Mouse (Mus musculus) stomach, embryonic 14.5 days (tissue): Measurements from ENCODE around the gene Syt11. TPM values are rescaled to one million over a fixed set of nuclear protein-coding genes. Genes with fewer than 3 reads are reported as not detected.
A peak's percentile ranks its signal among the peaks of the same experiment; 100 is the strongest.

Experiments used
- ATAC-seq: fragments of 200-750 bp; cut with Nextera tagmentation; 2 replicates; pipeline ENCODE4 v1.8.0; 2017; ENCODE audit warnings: low read depth, moderate TSS enrichment; ENCODE audit not compliant: insufficient number of reproducible peaks, insufficient read depth, low FRiP score
- H3K27ac ChIP-seq: fragments of 300-500 bp; sonication (generic); 2 replicates; pipeline ENCODE4 v1.5.1; 2014; ENCODE audit warnings: mild to moderate bottlenecking, low read length, moderate library complexity, mixed read lengths
- H3K27me3 ChIP-seq: fragments of 300-500 bp; sonication (generic); 2 replicates; pipeline ENCODE4 v1.6.1; 2014; ENCODE audit warnings: low read length, control low read depth, mixed read lengths; ENCODE audit not compliant: control insufficient read depth, insufficient read depth
- H3K36me3 ChIP-seq: fragments of 300-500 bp; sonication (generic); 2 replicates; pipeline ENCODE4 v1.6.1; 2014; ENCODE audit warnings: mild to moderate bottlenecking, control low read depth, low read length, moderate library complexity, mixed read lengths; ENCODE audit not compliant: control insufficient read depth, insufficient read depth
- H3K4me1 ChIP-seq: fragments of 300-500 bp; sonication (generic); 2 replicates; pipeline ENCODE4 v1.6.1; 2014; ENCODE audit warnings: low read length, control low read depth, mixed read lengths; ENCODE audit not compliant: control insufficient read depth, insufficient read depth
- H3K4me2 ChIP-seq: fragments of 300-500 bp; sonication (generic); replicated peaks from 2 replicates; pipeline ENCODE4 v1.6.1; 2014; ENCODE audit warnings: low read depth, low read length, control low read depth
- H3K4me3 ChIP-seq: fragments of 300-500 bp; sonication (generic); 2 replicates; pipeline ENCODE4 v1.5.1; 2014; ENCODE audit warnings: low read depth, low read length, control low read depth
- H3K9ac ChIP-seq: fragments of 300-500 bp; sonication (generic); replicated peaks from 2 replicates; pipeline ENCODE4 v1.6.1; 2014; ENCODE audit warnings: low read depth, mild to moderate bottlenecking, control low read depth, low read length, moderate library complexity, mixed read lengths
- H3K9me3 ChIP-seq: fragments of 300-500 bp; sonication (generic); 2 replicates; pipeline ENCODE4 v1.6.1; 2016; ENCODE audit warnings: low read depth, low read length, control low read depth; ENCODE audit not compliant: control insufficient read depth
- WGBS: fragments of 180-500 bp; shearing (Covaris S2); extraction: QIAGEN DNeasy Blood & Tissue Kit; methylation state at CpG from one replicate; pipeline ENCODE4 v1.1.7; 2014; 5-methylcytosine and 5-hydroxymethylcytosine counted together
- polyA plus RNA-seq: library from polyadenylated mRNA; unstranded; fragments of >200 nt; fragmentation: Nextera tagmentation; extraction: Ambion mirVana; gene quantifications from 2 replicates; pipeline ENCODE4 v1.2.1, GENCODE M21; 2014

Syt11 gene
- polyA plus RNA-seq, 1 experiment from 2014 or later, result 29.3 TPM

DNA sequence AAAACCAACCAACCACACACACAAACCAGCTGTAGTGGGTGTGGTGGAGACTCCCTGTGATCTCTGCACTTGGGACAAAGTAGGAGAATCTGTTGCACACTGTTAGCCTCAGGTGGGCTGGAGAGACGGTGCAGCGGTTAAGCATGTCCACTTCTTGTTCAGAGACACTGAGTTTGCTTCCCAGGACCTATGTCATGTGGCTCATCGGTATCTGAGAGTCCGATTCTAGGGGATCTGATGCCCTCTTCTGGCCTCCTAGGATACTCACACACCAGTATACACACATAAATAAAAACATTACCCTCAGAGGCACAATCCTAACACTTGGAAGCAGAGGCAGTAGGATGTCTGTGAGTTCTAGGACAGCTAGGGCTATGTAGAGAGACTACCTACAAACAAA lies 20.7 kb downstream of the Syt11 start:
- Histone ChIP-seq H3K9ac (no peak overlapping the region), H3K36me3 (no peaks in the 10 kb centered on the region)
- ATAC-seq, result no peak

DNA sequence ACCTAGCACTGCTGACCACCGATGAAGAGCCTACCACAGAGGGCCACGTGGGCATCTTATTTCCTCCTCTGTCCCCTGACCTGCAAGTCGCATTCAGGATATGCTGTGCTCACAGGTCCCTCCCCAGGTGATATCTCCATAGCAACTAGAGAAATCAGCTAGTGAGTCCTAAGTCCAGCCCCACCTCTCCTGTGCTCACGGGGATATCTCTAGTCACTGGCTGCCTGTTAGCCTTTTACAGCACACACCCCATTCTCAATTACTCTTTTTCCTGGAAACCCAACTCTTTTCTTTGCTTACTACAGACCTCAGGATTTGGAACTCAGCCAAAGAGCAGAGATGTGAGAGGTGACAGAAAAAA lies 28.1 kb downstream of the Syt11 start:
- no peak overlapping the region for H3K27ac ChIP-seq
- 87% methylated on average over 4 of the region's 4 CpGs for WGBS

More for the DNA sequence above, 20.7 kb downstream of the Syt11 start:
- Histone ChIP-seq H3K27me3 (no peaks in the 10 kb centered on the region), H3K4me2 (no peak overlapping the region), H3K4me3 (no peak overlapping the region), H3K4me1 (no peaks in the 10 kb centered on the region), H3K9me3 (no peaks in the 10 kb centered on the region), H3K27ac (no peak overlapping the region)
- WGBS, result 73% methylated on average over 4 of the region's 4 CpGs

DNA sequence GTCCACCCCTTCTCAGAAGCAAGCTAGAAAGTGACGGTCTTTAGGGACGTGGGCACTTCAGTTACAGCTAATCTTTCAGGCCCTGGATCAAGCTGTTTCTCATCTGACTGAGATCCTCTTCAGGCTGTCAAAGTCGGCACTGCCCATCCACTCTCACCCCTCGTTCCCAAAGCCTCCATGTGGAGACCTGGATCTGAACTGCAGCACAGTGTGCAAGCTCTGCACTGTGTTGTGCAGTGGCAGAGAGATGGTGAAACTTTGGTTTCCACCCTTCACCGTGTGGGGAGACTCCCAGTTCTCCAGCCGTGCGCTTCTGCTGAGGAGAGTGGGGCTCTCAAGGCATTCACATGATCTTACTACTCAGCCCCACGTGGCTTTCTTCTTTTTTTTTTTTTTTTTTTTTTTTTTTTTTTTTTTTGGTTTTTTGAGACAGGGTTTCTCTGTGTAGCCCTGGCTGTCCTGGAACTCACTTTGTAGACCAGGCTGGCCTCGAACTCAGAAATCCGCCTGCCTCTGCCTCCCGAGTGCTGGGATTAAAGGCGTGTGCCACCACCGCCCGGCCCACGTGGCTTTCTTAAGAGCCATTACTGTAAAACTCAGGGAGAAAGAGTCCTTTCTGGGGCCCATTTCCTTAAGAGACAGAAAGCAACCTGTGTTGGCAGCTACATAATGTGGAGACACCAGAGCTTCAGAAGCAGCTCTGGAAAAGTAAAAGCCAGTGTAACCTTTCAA lies 28.7 kb downstream of the Syt11 start:
- no peak overlapping the region for H3K4me3 ChIP-seq
- 88% methylated on average over 15 of the region's 15 CpGs for WGBS
- no peak overlapping the region for H3K9ac ChIP-seq
- no peak overlapping the region for H3K4me2 ChIP-seq
- peaks cover 16% of the 10 kb centered on the region for H3K9me3 ChIP-seq
- ATAC-seq, result no peak
- H3K27me3 ChIP-seq, result no peaks in the 10 kb centered on the region
- H3K27ac ChIP-seq, result no peak overlapping the region
- no peaks in the 10 kb centered on the region; the same call in 1 of the 2 replicates for H3K36me3 ChIP-seq
- H3K4me1 ChIP-seq, result no peaks in the 10 kb centered on the region

More for the DNA sequence above, 28.1 kb downstream of the Syt11 start:
- H3K9ac ChIP-seq, result no peak overlapping the region
- no peak overlapping the region for H3K4me2 ChIP-seq
- H3K9me3 ChIP-seq, result peaks cover 16% of the 10 kb centered on the region
- peak; percentile 89; the same call in 1 of the 2 replicates for ATAC-seq
- H3K27me3 ChIP-seq, result no peaks in the 10 kb centered on the region
- H3K36me3 ChIP-seq, result no peaks in the 10 kb centered on the region; the same call in 1 of the 2 replicates
- no peaks in the 10 kb centered on the region for H3K4me1 ChIP-seq
- no peak overlapping the region for H3K4me3 ChIP-seq

DNA sequence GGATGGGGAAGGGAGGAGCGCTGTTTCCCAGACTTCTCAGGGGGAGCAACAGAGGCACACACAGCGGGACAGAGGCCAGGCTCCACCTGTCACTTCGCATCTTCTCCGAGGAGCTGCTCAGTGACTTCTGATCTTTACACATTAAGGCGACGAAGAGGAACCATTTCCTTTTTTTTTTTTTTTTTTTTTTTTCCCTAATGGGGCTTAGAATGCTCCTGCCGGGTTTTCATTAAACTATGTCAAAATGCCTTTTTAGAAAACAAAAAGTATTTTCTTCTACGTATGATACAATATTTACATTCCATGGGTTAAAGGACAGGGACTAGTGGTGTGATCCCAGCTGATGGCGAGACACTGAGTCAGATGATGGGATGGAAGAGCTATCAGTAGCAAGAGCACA lies 29.4 kb downstream of the Syt11 start:
- Histone ChIP-seq H3K9ac (no peak overlapping the region), H3K4me2 (no peak overlapping the region), H3K36me3 (no peaks in the 10 kb centered on the region; the same call in 1 of the 2 replicates), H3K4me1 (no peaks in the 10 kb centered on the region), H3K9me3 (peaks cover 16% of the 10 kb centered on the region), H3K27ac (no peak overlapping the region), H3K4me3 (no peak overlapping the region), H3K27me3 (no peaks in the 10 kb centered on the region)
- no peak for ATAC-seq
- WGBS, result 86% methylated on average over 9 of the region's 9 CpGs

DNA sequence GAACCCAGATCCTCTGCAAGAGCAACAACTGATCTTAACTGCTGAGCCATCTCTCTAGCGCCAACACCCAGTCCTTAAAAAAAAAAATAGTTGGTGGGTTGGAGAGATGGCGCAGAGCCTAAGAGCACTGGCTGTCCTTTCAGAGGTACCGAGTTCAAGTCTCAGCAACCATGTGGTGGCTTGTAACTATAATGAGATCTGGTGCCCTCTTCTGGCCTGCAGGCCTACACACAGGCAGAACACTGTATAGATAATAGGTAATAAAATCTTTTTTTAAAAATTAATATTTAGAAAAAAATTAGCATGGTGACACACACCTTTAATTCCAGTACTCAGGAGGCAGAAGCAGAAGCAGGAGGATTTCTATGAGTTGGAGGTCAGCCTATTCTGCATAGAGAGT lies 34.8 kb downstream of the Syt11 start:
- no peaks in the 10 kb centered on the region for H3K27me3 ChIP-seq
- H3K9me3 ChIP-seq, result no peaks in the 10 kb centered on the region
- H3K36me3 ChIP-seq, result no peaks in the 10 kb centered on the region
- WGBS, result 91% methylated on average over 3 of the region's 3 CpGs
- H3K4me1 ChIP-seq, result no peaks in the 10 kb centered on the region
- no peak overlapping the region for H3K4me2 ChIP-seq
- no peak overlapping the region for H3K4me3 ChIP-seq
- H3K9ac ChIP-seq, result no peak overlapping the region
- ATAC-seq, result no peak
- H3K27ac ChIP-seq, result no peak overlapping the region

DNA sequence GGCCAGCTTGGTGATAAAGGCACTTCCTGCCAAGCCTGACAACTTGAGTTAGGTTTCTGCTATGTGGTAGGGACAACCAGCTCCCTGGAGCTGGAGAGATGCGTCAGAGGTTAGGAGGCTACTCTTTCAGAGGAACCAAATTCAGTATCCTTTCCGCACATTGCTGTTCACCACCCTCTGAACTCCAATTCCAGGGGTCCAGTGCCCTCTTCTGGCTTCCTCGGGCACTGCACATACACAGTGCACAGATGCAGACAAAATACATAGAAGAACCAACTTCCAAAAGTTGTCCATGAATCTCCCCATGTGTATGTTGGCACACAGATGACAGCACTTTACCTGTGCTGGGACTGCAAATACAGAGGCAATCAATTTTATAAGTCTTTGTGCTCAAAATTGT lies 36.3 kb downstream of the Syt11 start:
- no peak for ATAC-seq
- Histone ChIP-seq H3K9ac (no peak overlapping the region), H3K4me1 (no peaks in the 10 kb centered on the region), H3K9me3 (no peaks in the 10 kb centered on the region), H3K4me2 (no peak overlapping the region), H3K36me3 (no peaks in the 10 kb centered on the region), H3K27me3 (no peaks in the 10 kb centered on the region), H3K4me3 (no peak overlapping the region), H3K27ac (no peak overlapping the region)
- 42% methylated on average over 3 of the region's 3 CpGs for WGBS

DNA sequence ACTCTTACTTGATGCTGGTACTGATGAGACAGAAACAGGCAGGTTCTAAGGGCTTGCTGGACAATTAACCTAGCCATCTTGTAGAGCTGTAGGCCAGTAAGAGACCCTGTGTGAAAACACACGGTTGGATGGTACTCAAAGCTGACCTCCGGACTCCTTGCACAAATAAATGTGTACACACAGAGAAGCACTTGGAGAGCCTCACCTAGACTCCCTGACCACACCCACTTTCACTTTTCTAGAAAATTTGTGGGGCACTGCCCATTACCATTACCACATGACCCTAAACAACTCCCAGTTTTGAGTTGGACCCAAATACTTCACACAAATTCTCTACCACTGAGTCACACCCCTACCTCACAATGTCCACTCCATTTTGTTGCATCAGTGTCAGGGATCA lies 38.4 kb downstream of the Syt11 start:
- no peak for ATAC-seq
- no peak overlapping the region for H3K27ac ChIP-seq

DNA sequence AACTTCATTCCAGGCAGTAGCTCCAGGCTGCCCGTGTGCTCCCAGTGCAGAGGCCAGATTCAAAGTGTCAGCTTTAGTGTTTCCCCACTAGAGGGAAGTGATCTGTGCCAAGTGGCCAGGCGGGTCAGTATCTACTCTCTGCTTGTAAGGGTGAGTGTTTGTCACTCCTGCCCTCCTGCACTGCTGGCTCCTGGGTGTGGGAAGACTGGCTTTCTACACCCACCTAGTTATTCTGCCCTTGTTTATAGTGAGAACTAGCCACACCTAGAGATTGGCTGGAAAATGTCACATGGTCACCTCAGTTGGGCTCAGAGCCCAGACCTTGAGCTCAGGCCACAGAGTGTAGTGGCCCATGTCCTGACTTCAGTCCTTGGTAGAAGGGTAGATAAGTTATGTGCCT lies 55.9 kb downstream of the Syt11 start:
- H3K4me3 ChIP-seq, result no peak overlapping the region

More for the DNA sequence above, 38.4 kb downstream of the Syt11 start:
- Histone ChIP-seq H3K4me1 (no peaks in the 10 kb centered on the region), H3K36me3 (no peaks in the 10 kb centered on the region), H3K9ac (no peak overlapping the region), H3K9me3 (no peaks in the 10 kb centered on the region), H3K27me3 (no peaks in the 10 kb centered on the region), H3K4me3 (no peak overlapping the region), H3K4me2 (no peak overlapping the region)
- WGBS, result 74% methylated on average over 2 of the region's 2 CpGs

DNA sequence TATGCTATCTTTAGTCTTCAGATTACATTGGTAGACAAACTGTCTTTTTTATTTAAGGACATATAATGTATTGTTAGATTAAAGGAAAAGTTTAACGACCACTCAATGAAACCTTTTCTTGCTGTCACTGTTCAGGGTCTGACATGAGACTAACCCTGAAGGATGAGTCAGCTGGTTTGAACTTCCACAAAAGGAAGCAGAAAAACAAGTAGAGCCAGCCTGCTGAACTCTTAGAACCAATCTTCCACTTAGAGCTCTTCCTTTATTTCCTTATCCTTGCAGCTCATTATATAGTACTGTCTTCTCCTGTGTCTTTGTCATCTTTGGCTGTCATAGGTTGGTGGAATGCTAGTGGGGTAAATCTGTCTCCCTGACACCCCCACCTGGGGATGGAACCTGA lies 57.1 kb downstream of the Syt11 start:
- Histone ChIP-seq H3K9me3 (no peaks in the 10 kb centered on the region), H3K4me2 (peak overlapping the region; percentile 76), H3K4me3 (peak overlapping the region; percentile 73), H3K36me3 (peaks cover 30% of the 10 kb centered on the region), H3K27ac (no peak overlapping the region), H3K27me3 (no peaks in the 10 kb centered on the region), H3K9ac (no peak overlapping the region), H3K4me1 (peaks cover 11% of the 10 kb centered on the region)
- WGBS, result 20% methylated on average over 1 of the region's 1 CpGs
- no peak for ATAC-seq

More for the DNA sequence above, 55.9 kb downstream of the Syt11 start:
- H3K9ac ChIP-seq, result no peak overlapping the region
- no peaks in the 10 kb centered on the region for H3K9me3 ChIP-seq
- H3K4me1 ChIP-seq, result peaks cover 11% of the 10 kb centered on the region
- no peak overlapping the region for H3K27ac ChIP-seq
- peaks cover 24% of the 10 kb centered on the region for H3K36me3 ChIP-seq
- WGBS, result 73% methylated on average over 2 of the region's 2 CpGs
- H3K4me2 ChIP-seq, result no peak overlapping the region
- ATAC-seq, result no peak
- no peaks in the 10 kb centered on the region for H3K27me3 ChIP-seq
